Mouse (Mus musculus) midbrain, embryonic 10.5 days (tissue): ENCODE measurements around the gene Mrpl1. TPM values are rescaled to one million over a fixed set of nuclear protein-coding genes. Genes with fewer than 3 reads are reported as not detected.

Experiments
- DNase-seq: peaks from one replicate; pipeline ENCODE4 v3.0.0-alpha.2; 2017; ENCODE audit warnings: low spot score
- H3K27ac ChIP-seq: fragments of 300-500 bp; sonication (generic); replicated peaks from 2 replicates; pipeline ENCODE4 v1.5.1; 2016; ENCODE audit warnings: mild to moderate bottlenecking
- H3K27me3 ChIP-seq: fragments of 300-500 bp; sonication (generic); 2 replicates; pipeline ENCODE4 v1.6.1; 2016; ENCODE audit warnings: low read depth, mild to moderate bottlenecking; ENCODE audit not compliant: poor library complexity, severe bottlenecking
- H3K36me3 ChIP-seq: fragments of 300-500 bp; sonication (generic); 2 replicates; pipeline ENCODE4 v1.6.1; 2016; ENCODE audit warnings: mild to moderate bottlenecking, moderate library complexity
- H3K4me1 ChIP-seq: fragments of 300-500 bp; sonication (generic); 2 replicates; pipeline ENCODE4 v1.6.1; 2016
- H3K4me3 ChIP-seq: fragments of 300-500 bp; sonication (generic); 2 replicates; pipeline ENCODE4 v1.5.1; 2016; ENCODE audit warnings: mild to moderate bottlenecking, moderate library complexity
- H3K9me3 ChIP-seq: fragments of 300-500 bp; sonication (generic); replicated peaks from 2 replicates; pipeline ENCODE4 v1.6.1; 2016; ENCODE audit warnings: mild to moderate bottlenecking
- WGBS: fragments of 180-500 bp; shearing (Covaris S2); methylation state at CpG from one replicate; pipeline ENCODE4 v1.1.7; 2016; 5-methylcytosine and 5-hydroxymethylcytosine counted together
- polyA plus RNA-seq: library from polyadenylated mRNA; unstranded; fragments of >200 nt; fragmentation: Nextera tagmentation; extraction: Ambion mirVana; gene quantifications from 2 replicates; pipeline ENCODE4 v1.2.1, GENCODE M21; 2016

Mrpl1 gene
- polyA plus RNA-seq, 1 experiment from 2014 or later: 22.2 TPM

DNA sequence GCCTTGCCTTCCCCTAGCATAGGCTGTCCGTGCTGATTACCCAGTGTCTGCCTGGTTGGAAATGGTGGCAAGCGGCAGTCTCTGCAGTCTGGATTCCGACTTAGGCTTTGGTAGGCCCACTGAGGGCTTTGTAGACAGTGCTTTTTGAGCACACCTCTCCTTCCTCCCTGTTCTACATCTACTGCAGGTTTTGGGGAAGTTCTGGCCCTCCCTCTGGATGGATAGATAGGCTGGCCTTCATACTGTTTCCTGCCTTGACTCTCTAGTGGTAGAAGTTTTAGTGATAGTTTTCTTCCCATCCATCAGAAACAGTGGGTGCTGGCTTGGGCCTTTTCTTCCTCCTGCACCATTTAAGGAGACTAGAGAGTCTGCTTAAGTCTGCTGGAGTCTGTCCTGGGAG lies 9.4 kb downstream of the Mrpl1 start:
- Histone ChIP-seq H3K9me3 (no peaks in the 10 kb centered on the region), H3K27ac (no peak overlapping the region), H3K36me3 (peaks cover 19% of the 10 kb centered on the region), H3K4me1 (peaks cover 11% of the 10 kb centered on the region; the same call in 1 of the 2 replicates), H3K27me3 (no peaks in the 10 kb centered on the region), H3K4me3 (no peak overlapping the region)
- DNase-seq: no peak
- WGBS: 76% methylated on average over 3 of the region's 3 CpGs

DNA sequence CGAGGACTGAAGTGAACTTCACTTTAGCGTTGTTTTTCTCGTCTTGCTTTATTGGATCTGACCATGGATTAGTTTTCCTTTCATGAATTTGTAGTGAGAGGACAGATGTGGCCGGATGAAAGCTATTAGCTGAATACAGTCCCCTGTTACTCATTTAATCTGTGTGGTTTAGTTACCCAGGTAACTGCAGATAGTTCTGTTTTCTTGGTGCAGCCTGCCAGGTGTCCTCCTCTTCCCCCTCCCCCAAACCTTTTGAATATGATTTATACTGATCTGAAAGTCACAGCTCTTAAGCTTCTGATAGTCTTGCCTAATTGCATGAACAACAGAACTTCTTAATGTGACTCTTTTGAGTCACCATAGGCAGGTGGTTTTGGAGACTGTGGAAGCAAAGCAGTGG lies 10.2 kb downstream of the Mrpl1 start:
- Histone ChIP-seq H3K4me1 (peaks cover 11% of the 10 kb centered on the region; the same call in 1 of the 2 replicates), H3K27ac (no peak overlapping the region), H3K27me3 (no peaks in the 10 kb centered on the region), H3K36me3 (peaks cover 21% of the 10 kb centered on the region), H3K9me3 (no peaks in the 10 kb centered on the region), H3K4me3 (no peak overlapping the region)
- WGBS: 77% methylated on average over 4 of the region's 4 CpGs
- no peak for DNase-seq

DNA sequence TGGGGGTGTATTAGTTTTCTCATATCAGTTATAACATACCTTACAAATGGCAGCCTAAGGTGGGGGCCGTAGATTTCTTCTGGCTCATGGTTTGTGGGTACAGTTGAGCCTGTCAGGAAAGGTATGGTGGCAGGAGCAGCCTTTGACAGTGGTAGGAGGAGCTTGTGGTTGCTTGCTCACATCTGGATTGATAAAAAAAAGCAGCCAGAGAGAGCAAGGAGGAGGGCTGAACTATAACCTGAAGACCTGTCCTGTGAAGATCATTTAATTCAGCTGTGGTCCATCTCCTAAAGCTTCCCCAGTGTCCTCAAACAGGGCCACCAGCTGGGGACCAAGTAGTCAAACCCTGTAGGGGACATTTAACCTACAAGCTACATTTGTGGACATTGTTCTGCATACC lies 12.0 kb downstream of the Mrpl1 start:
- no peaks in the 10 kb centered on the region for H3K27me3 ChIP-seq
- H3K4me3 ChIP-seq: no peak overlapping the region
- H3K36me3 ChIP-seq: peaks cover 23% of the 10 kb centered on the region
- peaks cover 11% of the 10 kb centered on the region; the same call in 1 of the 2 replicates for H3K4me1 ChIP-seq
- no peaks in the 10 kb centered on the region for H3K9me3 ChIP-seq
- WGBS: 100% methylated on average over 1 of the region's 1 CpGs
- no peak overlapping the region for H3K27ac ChIP-seq
- DNase-seq: no peak

DNA sequence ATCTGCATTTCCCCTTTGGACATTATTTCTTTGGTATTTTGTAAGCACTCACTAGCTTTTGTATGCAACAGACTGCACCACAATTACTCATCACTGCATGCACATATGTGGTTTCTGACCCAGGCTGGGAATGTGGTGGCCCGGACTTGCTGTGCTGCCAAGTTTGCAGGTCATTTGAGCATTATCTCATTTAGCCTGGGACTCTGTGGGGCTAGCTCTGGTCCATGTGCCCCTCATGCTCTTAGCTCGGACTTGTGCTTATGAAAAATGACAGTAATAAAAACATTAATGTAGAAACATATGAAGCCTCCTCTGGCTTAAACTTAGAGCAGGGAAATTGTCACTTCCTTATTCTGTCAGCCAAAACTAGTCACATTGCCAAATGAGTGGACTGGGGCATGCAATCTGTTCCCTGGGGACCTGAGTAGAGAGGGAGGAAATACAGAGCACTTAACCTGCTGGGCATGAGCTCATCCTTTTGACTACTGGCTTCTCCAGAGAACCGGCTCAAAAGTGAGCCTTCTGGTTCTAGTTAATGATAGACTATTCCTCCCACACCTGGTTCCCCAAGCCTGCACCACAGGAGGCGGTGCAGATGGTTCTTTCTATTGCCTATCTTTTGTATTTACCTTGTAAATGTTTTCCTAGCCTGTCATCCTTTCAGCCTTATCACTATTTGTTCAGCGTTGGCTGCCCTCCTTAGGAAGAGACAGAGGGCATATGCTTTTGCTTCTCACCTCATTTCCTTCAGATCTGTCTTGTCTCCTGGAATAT lies 12.7 kb downstream of the Mrpl1 start:
- peaks cover 11% of the 10 kb centered on the region; the same call in 1 of the 2 replicates for H3K4me1 ChIP-seq

DNA sequence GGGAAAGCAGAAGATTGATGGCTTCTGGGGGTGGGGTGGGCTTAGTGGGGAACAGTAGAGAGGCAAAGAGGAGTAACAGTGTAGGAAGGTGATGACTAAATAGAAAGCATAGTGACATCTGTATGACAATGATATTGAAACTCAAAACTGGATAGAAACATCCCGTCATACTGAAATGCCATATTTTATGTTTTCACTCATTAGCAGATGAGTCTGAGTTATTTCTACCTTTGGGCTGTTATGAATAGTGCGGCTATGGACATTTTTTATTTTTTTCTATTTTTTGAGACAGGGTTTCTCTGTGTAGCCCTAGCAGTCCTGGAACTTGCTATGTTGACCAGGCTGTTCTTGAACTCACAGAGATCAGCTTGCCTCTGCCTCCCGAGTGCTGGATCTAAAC lies 13.7 kb downstream of the Mrpl1 start:
- 92% methylated on average over 3 of the region's 3 CpGs for WGBS
- Histone ChIP-seq H3K4me1 (peaks cover 11% of the 10 kb centered on the region; the same call in 1 of the 2 replicates), H3K27me3 (no peaks in the 10 kb centered on the region), H3K4me3 (no peak overlapping the region), H3K9me3 (no peaks in the 10 kb centered on the region), H3K27ac (no peak overlapping the region), H3K36me3 (peaks cover 35% of the 10 kb centered on the region)
- no peak for DNase-seq

More for the DNA sequence above, 12.7 kb downstream of the Mrpl1 start:
- H3K27ac ChIP-seq: no peak overlapping the region
- H3K4me3 ChIP-seq: no peak overlapping the region
- H3K36me3 ChIP-seq: peaks cover 30% of the 10 kb centered on the region
- no peaks in the 10 kb centered on the region for H3K27me3 ChIP-seq
- WGBS: 77% methylated on average over 5 of the region's 5 CpGs
- no peak for DNase-seq
- no peaks in the 10 kb centered on the region for H3K9me3 ChIP-seq

DNA sequence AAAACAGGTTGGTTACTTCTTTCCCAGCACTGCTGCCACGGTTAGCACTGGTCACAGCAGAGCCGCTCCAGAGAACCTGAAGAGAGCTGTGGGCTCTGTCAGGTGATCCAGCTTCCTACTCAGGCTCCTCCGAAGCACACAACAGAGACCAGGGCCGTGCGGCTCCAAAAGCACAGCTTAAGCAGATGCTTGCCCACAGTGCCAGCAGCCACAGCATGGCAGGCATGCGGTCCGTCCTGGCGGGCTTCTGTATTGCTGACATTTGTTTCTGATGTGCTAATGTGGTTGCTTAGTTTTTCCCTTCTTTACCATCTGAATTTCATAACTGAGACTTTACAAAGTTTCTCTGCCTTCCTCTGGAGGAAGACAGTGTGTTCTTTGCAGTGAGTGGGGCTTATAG lies 17.2 kb downstream of the Mrpl1 start:
- H3K4me3 ChIP-seq: no peak overlapping the region
- peaks cover 56% of the 10 kb centered on the region for H3K36me3 ChIP-seq
- no peak for DNase-seq
- no peak overlapping the region for H3K27ac ChIP-seq
- no peaks in the 10 kb centered on the region for H3K27me3 ChIP-seq
- 95% methylated on average over 8 of the region's 8 CpGs for WGBS
- no peaks in the 10 kb centered on the region for H3K9me3 ChIP-seq
- no peaks in the 10 kb centered on the region for H3K4me1 ChIP-seq

DNA sequence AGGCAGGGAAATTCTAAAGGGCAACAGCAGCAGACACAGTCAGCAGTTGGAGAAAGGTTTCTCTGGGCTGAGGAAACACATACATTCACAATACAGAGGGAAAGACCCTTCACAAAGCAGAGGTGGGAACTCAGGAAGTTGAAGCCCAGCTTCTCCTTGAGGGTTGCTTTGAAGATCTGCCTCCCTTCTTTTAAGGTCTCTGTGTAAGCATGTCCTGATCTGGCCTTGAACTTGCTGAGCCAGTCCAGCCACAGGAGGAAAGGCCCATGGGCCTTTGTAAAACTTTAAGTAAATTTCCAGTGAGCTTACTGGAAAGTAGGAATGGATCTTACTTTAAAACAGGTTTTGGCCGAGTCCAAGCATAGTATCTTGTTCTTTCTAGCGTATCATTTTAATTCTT lies 19.7 kb downstream of the Mrpl1 start:
- WGBS: 93% methylated on average over 2 of the region's 2 CpGs
- Histone ChIP-seq H3K4me3 (no peak overlapping the region), H3K27me3 (no peaks in the 10 kb centered on the region), H3K36me3 (peaks cover 68% of the 10 kb centered on the region), H3K9me3 (no peaks in the 10 kb centered on the region), H3K27ac (no peak overlapping the region), H3K4me1 (no peaks in the 10 kb centered on the region)
- DNase-seq: no peak

DNA sequence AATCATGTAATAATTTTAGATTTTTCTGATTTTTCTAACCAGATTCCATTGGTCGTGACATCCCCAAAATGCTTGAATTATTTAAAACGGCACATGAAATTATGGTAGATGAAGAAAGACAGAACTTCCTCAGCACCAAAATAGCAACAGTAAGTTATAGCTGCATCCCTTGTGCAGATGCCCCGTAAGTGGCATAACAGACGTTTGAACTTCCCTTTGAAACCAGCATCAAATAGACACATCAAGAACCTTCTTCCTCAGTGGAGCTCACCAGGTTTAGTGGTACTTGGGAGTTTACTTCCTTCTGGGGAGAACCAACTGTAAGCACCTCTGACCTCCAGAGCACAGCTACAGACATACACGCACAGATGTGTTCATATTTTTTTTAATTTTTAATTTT lies 29.5 kb downstream of the Mrpl1 start:
- DNase-seq: no peak
- 94% methylated on average over 5 of the region's 5 CpGs for WGBS
- no peaks in the 10 kb centered on the region for H3K4me1 ChIP-seq
- no peak overlapping the region for H3K27ac ChIP-seq
- no peaks in the 10 kb centered on the region for H3K9me3 ChIP-seq
- no peak overlapping the region for H3K4me3 ChIP-seq
- H3K27me3 ChIP-seq: no peaks in the 10 kb centered on the region
- peaks cover 30% of the 10 kb centered on the region for H3K36me3 ChIP-seq

DNA sequence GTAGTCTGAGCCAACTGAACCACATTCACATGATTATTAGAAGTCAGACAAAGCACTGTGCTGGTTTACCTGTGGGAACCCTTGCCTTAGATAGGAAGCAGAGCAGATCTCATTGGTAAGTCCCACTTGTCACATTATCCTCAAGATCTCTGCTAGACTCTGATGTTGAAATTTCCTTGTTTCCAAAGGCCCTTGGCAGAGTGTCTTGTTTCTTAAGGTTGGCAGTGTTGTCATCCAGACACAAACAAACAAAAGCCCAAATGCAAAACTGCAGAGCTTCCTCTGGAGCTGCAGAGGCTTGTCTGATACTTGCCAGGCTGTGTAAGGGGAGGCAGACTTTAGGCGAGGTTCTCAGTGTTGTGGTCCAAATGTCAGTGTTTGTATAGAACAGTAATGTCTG lies 31.6 kb downstream of the Mrpl1 start:
- 83% methylated on average over 1 of the region's 1 CpGs for WGBS
- Histone ChIP-seq H3K27ac (no peak overlapping the region), H3K4me1 (no peaks in the 10 kb centered on the region), H3K9me3 (no peaks in the 10 kb centered on the region), H3K27me3 (no peaks in the 10 kb centered on the region), H3K36me3 (peaks cover 28% of the 10 kb centered on the region), H3K4me3 (no peak overlapping the region)
- no peak for DNase-seq

DNA sequence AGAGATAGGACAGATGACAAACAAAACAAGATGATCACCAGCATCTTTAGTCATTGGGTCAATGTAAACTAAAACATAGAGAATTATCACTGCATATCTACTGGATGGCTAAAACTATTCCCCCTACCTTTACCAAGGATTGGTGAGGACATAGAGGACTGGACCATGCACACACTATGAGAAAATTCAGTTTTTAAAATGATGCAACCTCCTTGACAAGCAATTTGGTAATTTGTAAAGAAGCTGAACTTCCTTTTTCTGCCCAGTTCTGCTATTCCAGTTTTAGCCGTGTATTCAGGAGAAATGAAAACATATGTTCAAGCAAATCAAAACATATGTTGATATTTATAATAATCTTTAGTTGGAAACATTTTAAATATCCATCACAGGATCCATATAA lies 35.2 kb downstream of the Mrpl1 start:
- Histone ChIP-seq H3K4me1 (no peaks in the 10 kb centered on the region), H3K27ac (no peak overlapping the region), H3K9me3 (no peaks in the 10 kb centered on the region), H3K27me3 (no peaks in the 10 kb centered on the region), H3K36me3 (peaks cover 14% of the 10 kb centered on the region), H3K4me3 (no peak overlapping the region)
- WGBS: 91% methylated on average over 1 of the region's 1 CpGs
- DNase-seq: no peak

DNA sequence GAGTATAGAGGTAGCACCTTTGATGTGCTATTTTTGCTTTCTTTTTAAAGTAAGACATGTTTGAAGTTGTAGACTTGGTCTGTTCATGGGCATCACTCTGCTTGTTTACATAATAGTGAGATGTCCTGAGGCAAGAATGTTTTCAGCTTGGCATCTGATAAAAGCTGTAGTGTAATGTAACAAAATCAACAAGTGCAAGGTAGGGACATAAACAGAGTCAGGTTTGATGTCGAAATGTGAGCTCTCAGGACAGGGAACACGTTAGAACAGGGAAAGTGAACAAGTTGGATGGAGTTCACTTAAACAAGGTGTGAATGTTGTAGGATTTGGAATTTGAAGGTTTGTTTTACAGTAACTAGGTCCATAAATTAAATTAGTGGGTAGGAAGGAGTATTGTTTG lies 44.7 kb downstream of the Mrpl1 start:
- WGBS: 81% methylated on average over 2 of the region's 2 CpGs
- H3K4me3 ChIP-seq: no peak overlapping the region
- no peaks in the 10 kb centered on the region for H3K4me1 ChIP-seq
- H3K36me3 ChIP-seq: 0 out of 2 replicates have a peak, but pooled peaks cover 4% of the 10 kb centered on the region
- no peaks in the 10 kb centered on the region for H3K27me3 ChIP-seq
- DNase-seq: no peak
- no peak overlapping the region for H3K27ac ChIP-seq
- H3K9me3 ChIP-seq: no peaks in the 10 kb centered on the region

DNA sequence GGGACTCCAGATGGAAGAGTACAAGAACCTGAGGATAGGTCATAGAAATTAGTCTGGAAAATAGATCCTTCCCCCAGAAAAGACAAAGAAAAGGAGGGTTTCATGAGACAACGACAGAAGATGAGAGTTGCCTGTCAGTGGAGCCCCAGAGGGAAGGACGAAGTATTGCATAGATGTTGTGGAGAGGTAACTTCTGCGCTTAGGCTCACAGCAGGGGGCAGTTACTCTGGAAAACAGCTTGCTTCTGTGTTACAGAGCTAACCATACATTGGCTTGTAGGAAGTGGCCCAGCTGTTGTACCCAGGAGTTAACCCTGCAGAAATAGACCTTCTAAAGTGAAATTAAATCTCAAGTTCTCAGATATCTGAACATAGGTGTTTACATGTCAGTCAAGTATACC lies 45.9 kb downstream of the Mrpl1 start:
- no peak overlapping the region for H3K27ac ChIP-seq
- WGBS: 84% methylated on average over 3 of the region's 3 CpGs
- no peaks in the 10 kb centered on the region for H3K9me3 ChIP-seq

DNA sequence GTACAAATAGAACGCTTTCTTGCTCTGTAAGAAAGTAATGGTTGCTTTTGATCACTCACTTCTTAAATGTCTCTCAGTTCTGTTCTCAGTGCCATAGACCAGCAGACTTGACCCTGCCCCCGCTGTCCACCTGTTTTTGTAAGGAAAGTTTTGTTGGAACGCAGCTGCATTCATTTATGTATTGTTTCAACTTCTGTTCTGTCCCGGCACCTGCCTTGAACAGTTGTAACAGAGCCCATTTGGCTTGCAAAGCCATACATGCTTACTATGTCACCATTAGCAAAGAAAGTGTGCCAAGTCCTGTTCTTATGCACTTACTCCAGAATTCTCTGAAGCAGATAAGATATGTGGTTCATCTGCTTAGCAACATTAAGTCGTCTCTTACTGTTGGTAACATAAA lies 48.9 kb downstream of the Mrpl1 start:
- no peaks in the 10 kb centered on the region for H3K27me3 ChIP-seq
- no peak overlapping the region for H3K27ac ChIP-seq
- peaks cover 10% of the 10 kb centered on the region for H3K36me3 ChIP-seq
- no peak overlapping the region for H3K4me3 ChIP-seq
- no peaks in the 10 kb centered on the region for H3K4me1 ChIP-seq
- DNase-seq: no peak
- no peaks in the 10 kb centered on the region for H3K9me3 ChIP-seq
- whole genome bisulfite sequencing: 93% methylated on average over 5 of the region's 5 CpGs

More for the DNA sequence above, 45.9 kb downstream of the Mrpl1 start:
- Histone ChIP-seq H3K36me3 (0 out of 2 replicates have a peak, but pooled peaks cover 4% of the 10 kb centered on the region), H3K27me3 (no peaks in the 10 kb centered on the region), H3K4me1 (no peaks in the 10 kb centered on the region), H3K4me3 (no peak overlapping the region)
- DNase-seq: no peak
